Mouse (Mus musculus): ENCODE measurements around the gene Myt1l. TPM values are rescaled to one million over a fixed set of nuclear protein-coding genes. Genes with fewer than 3 reads are reported as not detected.

The Myt1l gene
- polyA plus RNA-seq, 1 experiment from 2014 or later = 5.1 TPM

- Histone ChIP-seq H3K4me1 (ENCODE audit: control insufficient read depth, insufficient read depth, low read length) (peaks cover 10% of the 10 kb centered on the region; the same call in 1 of the 2 replicates), H3K4me3 (ENCODE audit: low read depth, low read length) (no peak overlapping the region), H3K9me3 (ENCODE audit: control insufficient read depth, low read depth, low read length) (no peaks in the 10 kb centered on the region), H3K27ac (ENCODE audit: low read length) (no peak overlapping the region), H3K36me3 (ENCODE audit: control insufficient read depth, insufficient read depth, low read length) (no peaks in the 10 kb centered on the region), H3K27me3 (ENCODE audit: control insufficient read depth, insufficient read depth, low read length) (no peaks in the 10 kb centered on the region), H3K4me2 (replicated peaks; ENCODE audit: low read depth, low read length) (no peak overlapping the region), H3K9ac (replicated peaks; ENCODE audit: low read depth, low read length) (no peak overlapping the region)
- WGBS = 52% methylated on average over 4 of the region's 4 CpGs
- ATAC-seq (ENCODE audit: insufficient number of reproducible peaks, insufficient read depth, low FRiP score, low read depth) = no peak
These were observed 172.9 kb downstream of the Myt1l start for GRCm38 (mm10) chr12:29701076-29701475.

- WGBS = 34% methylated on average over 6 of the region's 6 CpGs
- Histone ChIP-seq H3K9ac (replicated peaks; ENCODE audit: low read depth, low read length) (no peak overlapping the region), H3K36me3 (ENCODE audit: control insufficient read depth, insufficient read depth, low read length) (no peaks in the 10 kb centered on the region), H3K4me2 (replicated peaks; ENCODE audit: low read depth, low read length) (no peak overlapping the region), H3K9me3 (ENCODE audit: control insufficient read depth, low read depth, low read length) (no peaks in the 10 kb centered on the region), H3K27me3 (ENCODE audit: control insufficient read depth, insufficient read depth, low read length) (no peaks in the 10 kb centered on the region), H3K4me3 (ENCODE audit: low read depth, low read length) (no peak overlapping the region), H3K4me1 (ENCODE audit: control insufficient read depth, insufficient read depth, low read length) (peaks cover 10% of the 10 kb centered on the region; the same call in 1 of the 2 replicates), H3K27ac (ENCODE audit: low read length) (no peak overlapping the region)
- no peak for ATAC-seq (ENCODE audit: insufficient number of reproducible peaks, insufficient read depth, low FRiP score, low read depth)
These were observed 173.6 kb downstream of the Myt1l start for GRCm38 (mm10) chr12:29701731-29702316.

GRCm38 (mm10) chr12:29702626-29703025 is 174.4 kb downstream of the Myt1l start:
- no peaks in the 10 kb centered on the region for H3K9me3 ChIP-seq (ENCODE audit: control insufficient read depth, low read depth, low read length)
- H3K9ac ChIP-seq (replicated peaks; ENCODE audit: low read depth, low read length) = no peak overlapping the region
- no peaks in the 10 kb centered on the region for H3K27me3 ChIP-seq (ENCODE audit: control insufficient read depth, insufficient read depth, low read length)
- ATAC-seq (ENCODE audit: insufficient number of reproducible peaks, insufficient read depth, low FRiP score, low read depth) = 0 out of 2 replicates have a peak, but pooled peaks have one; percentile 60
- no peak overlapping the region for H3K4me3 ChIP-seq (ENCODE audit: low read depth, low read length)
- no peak overlapping the region for H3K4me2 ChIP-seq (replicated peaks; ENCODE audit: low read depth, low read length)
- H3K27ac ChIP-seq (ENCODE audit: low read length) = no peak overlapping the region
- 30% methylated on average over 4 of the region's 4 CpGs for WGBS
- no peaks in the 10 kb centered on the region for H3K36me3 ChIP-seq (ENCODE audit: control insufficient read depth, insufficient read depth, low read length)
- H3K4me1 ChIP-seq (ENCODE audit: control insufficient read depth, insufficient read depth, low read length) = peaks cover 10% of the 10 kb centered on the region; the same call in 1 of the 2 replicates

GRCm38 (mm10) chr12:29703541-29703940 is 175.4 kb downstream of the Myt1l start:
- Histone ChIP-seq H3K36me3 (ENCODE audit: control insufficient read depth, insufficient read depth, low read length) (no peaks in the 10 kb centered on the region), H3K4me3 (ENCODE audit: low read depth, low read length) (no peak overlapping the region), H3K4me2 (replicated peaks; ENCODE audit: low read depth, low read length) (no peak overlapping the region), H3K9me3 (ENCODE audit: control insufficient read depth, low read depth, low read length) (no peaks in the 10 kb centered on the region), H3K27me3 (ENCODE audit: control insufficient read depth, insufficient read depth, low read length) (no peaks in the 10 kb centered on the region), H3K27ac (ENCODE audit: low read length) (no peak overlapping the region), H3K9ac (replicated peaks; ENCODE audit: low read depth, low read length) (no peak overlapping the region), H3K4me1 (ENCODE audit: control insufficient read depth, insufficient read depth, low read length) (peaks cover 10% of the 10 kb centered on the region; the same call in 1 of the 2 replicates)
- 65% methylated on average over 8 of the region's 8 CpGs for WGBS
- ATAC-seq (ENCODE audit: insufficient number of reproducible peaks, insufficient read depth, low FRiP score, low read depth) = no peak

GRCm38 (mm10) chr12:29707094-29707493 is 178.9 kb downstream of the Myt1l start:
- Histone ChIP-seq H3K36me3 (ENCODE audit: control insufficient read depth, insufficient read depth, low read length) (no peaks in the 10 kb centered on the region), H3K9ac (replicated peaks; ENCODE audit: low read depth, low read length) (no peak overlapping the region), H3K27ac (ENCODE audit: low read length) (no peak overlapping the region), H3K9me3 (ENCODE audit: control insufficient read depth, low read depth, low read length) (no peaks in the 10 kb centered on the region), H3K4me3 (ENCODE audit: low read depth, low read length) (no peak overlapping the region), H3K4me1 (ENCODE audit: control insufficient read depth, insufficient read depth, low read length) (peaks cover 3% of the 10 kb centered on the region; the same call in 1 of the 2 replicates), H3K4me2 (replicated peaks; ENCODE audit: low read depth, low read length) (no peak overlapping the region), H3K27me3 (ENCODE audit: control insufficient read depth, insufficient read depth, low read length) (no peaks in the 10 kb centered on the region)
- no peak for ATAC-seq (ENCODE audit: insufficient number of reproducible peaks, insufficient read depth, low FRiP score, low read depth)
- WGBS = 88% methylated on average over 3 of the region's 3 CpGs

- Histone ChIP-seq H3K9ac (replicated peaks; ENCODE audit: low read depth, low read length) (no peak overlapping the region), H3K27me3 (ENCODE audit: control insufficient read depth, insufficient read depth, low read length) (no peaks in the 10 kb centered on the region), H3K4me3 (ENCODE audit: low read depth, low read length) (no peak overlapping the region), H3K36me3 (ENCODE audit: control insufficient read depth, insufficient read depth, low read length) (no peaks in the 10 kb centered on the region), H3K4me2 (replicated peaks; ENCODE audit: low read depth, low read length) (no peak overlapping the region), H3K9me3 (ENCODE audit: control insufficient read depth, low read depth, low read length) (no peaks in the 10 kb centered on the region), H3K4me1 (ENCODE audit: control insufficient read depth, insufficient read depth, low read length) (0 out of 2 replicates have a peak, but pooled peaks cover 2% of the 10 kb centered on the region), H3K27ac (ENCODE audit: low read length) (no peak overlapping the region)
- WGBS = 77% methylated on average over 3 of the region's 3 CpGs
- ATAC-seq (ENCODE audit: insufficient number of reproducible peaks, insufficient read depth, low FRiP score, low read depth) = no peak
These were observed 180.0 kb downstream of the Myt1l start for GRCm38 (mm10) chr12:29708166-29708565.

- H3K4me3 ChIP-seq (ENCODE audit: low read depth, low read length) = no peak overlapping the region
- no peaks in the 10 kb centered on the region for H3K4me1 ChIP-seq (ENCODE audit: control insufficient read depth, insufficient read depth, low read length)
- ATAC-seq (ENCODE audit: insufficient number of reproducible peaks, insufficient read depth, low FRiP score, low read depth) = no peak
- WGBS = 78% methylated on average over 15 of the region's 15 CpGs
- H3K36me3 ChIP-seq (ENCODE audit: control insufficient read depth, insufficient read depth, low read length) = no peaks in the 10 kb centered on the region
- no peaks in the 10 kb centered on the region for H3K9me3 ChIP-seq (ENCODE audit: control insufficient read depth, low read depth, low read length)
- H3K27me3 ChIP-seq (ENCODE audit: control insufficient read depth, insufficient read depth, low read length) = no peaks in the 10 kb centered on the region
- H3K27ac ChIP-seq (ENCODE audit: low read length) = no peak overlapping the region
- no peak overlapping the region for H3K4me2 ChIP-seq (replicated peaks; ENCODE audit: low read depth, low read length)
- H3K9ac ChIP-seq (replicated peaks; ENCODE audit: low read depth, low read length) = no peak overlapping the region
These were observed 184.9 kb downstream of the Myt1l start for GRCm38 (mm10) chr12:29712795-29713721.

GRCm38 (mm10) chr12:29723722-29724338 is 195.6 kb downstream of the Myt1l start:
- Histone ChIP-seq H3K9ac (replicated peaks; ENCODE audit: low read depth, low read length) (no peak overlapping the region), H3K27me3 (ENCODE audit: control insufficient read depth, insufficient read depth, low read length) (no peaks in the 10 kb centered on the region), H3K27ac (ENCODE audit: low read length) (no peak overlapping the region), H3K4me3 (ENCODE audit: low read depth, low read length) (no peak overlapping the region), H3K4me2 (replicated peaks; ENCODE audit: low read depth, low read length) (no peak overlapping the region), H3K9me3 (ENCODE audit: control insufficient read depth, low read depth, low read length) (no peaks in the 10 kb centered on the region), H3K4me1 (ENCODE audit: control insufficient read depth, insufficient read depth, low read length) (no peaks in the 10 kb centered on the region), H3K36me3 (ENCODE audit: control insufficient read depth, insufficient read depth, low read length) (no peaks in the 10 kb centered on the region)
- whole genome bisulfite sequencing = 86% methylated on average over 17 of the region's 17 CpGs
- ATAC-seq (ENCODE audit: insufficient number of reproducible peaks, insufficient read depth, low FRiP score, low read depth) = no peak

All from stomach, embryonic 14.5 days (tissue).